Mouse (Mus musculus) lung, embryonic 14.5 days (tissue): ENCODE data around the gene Actr3. TPM values are rescaled to one million over a fixed set of nuclear protein-coding genes. Genes with fewer than 3 reads are reported as not detected.
"Not testable (repeated sequence)": the region's sequence is repeated elsewhere in the genome, so short reads cannot be mapped to it uniquely, and the experiment has no call there.

Experiments
- ATAC-seq: fragments of 200-750 bp; cut with Nextera tagmentation; 2 replicates; pipeline ENCODE4 v1.8.0; 2017; ENCODE audit warnings: mild to moderate bottlenecking, moderate TSS enrichment, moderate library complexity; ENCODE audit not compliant: insufficient read depth
- DNase-seq: peaks from one replicate; pipeline ENCODE4 v3.0.0-alpha.2; 2015
- H3K27ac ChIP-seq: fragments of 300-500 bp; sonication (generic); 2 replicates; pipeline ENCODE4 v1.5.1; 2014; ENCODE audit warnings: low read depth, mild to moderate bottlenecking, moderate library complexity
- H3K27me3 ChIP-seq: fragments of 300-500 bp; sonication (generic); 2 replicates; pipeline ENCODE4 v1.6.1; 2014; ENCODE audit warnings: low read length, control low read depth; ENCODE audit not compliant: insufficient read depth
- H3K36me3 ChIP-seq: fragments of 300-500 bp; sonication (generic); 2 replicates; pipeline ENCODE4 v1.6.1; 2014; ENCODE audit warnings: control low read depth; ENCODE audit not compliant: insufficient read depth
- H3K4me1 ChIP-seq: fragments of 300-500 bp; sonication (generic); 2 replicates; pipeline ENCODE4 v1.6.1; 2014; ENCODE audit warnings: antibody characterized with exemption, control low read depth; ENCODE audit not compliant: insufficient read depth
- H3K4me2 ChIP-seq: fragments of 300-500 bp; sonication (generic); 2 replicates; pipeline ENCODE4 v1.6.1; 2014; ENCODE audit warnings: mild to moderate bottlenecking
- H3K4me3 ChIP-seq: fragments of 300-500 bp; sonication (generic); 2 replicates; pipeline ENCODE4 v1.5.1; 2014; ENCODE audit warnings: low read depth, low read length
- H3K9ac ChIP-seq: fragments of 300-500 bp; sonication (generic); 2 replicates; pipeline ENCODE4 v1.6.1; 2014
- H3K9me3 ChIP-seq: fragments of 300-500 bp; sonication (generic); 2 replicates; pipeline ENCODE4 v1.6.1; 2016; ENCODE audit warnings: low read depth, low read length, control low read depth
- CTCF ChIP-seq: IDR thresholded peaks from 2 replicates; pipeline ENCODE4 v1.5.1; 2016; ENCODE audit warnings: antibody characterized with exemption, low read depth
- WGBS: fragments of 180-500 bp; shearing (Covaris S2); extraction: QIAGEN DNeasy Blood & Tissue Kit; methylation state at CpG from one replicate; pipeline ENCODE4 v1.1.7; 2014; 5-methylcytosine and 5-hydroxymethylcytosine counted together
- polyA plus RNA-seq: library from polyadenylated mRNA; unstranded; fragments of >200 nt; fragmentation: Nextera tagmentation; extraction: Ambion mirVana; gene quantifications from 2 replicates; pipeline ENCODE4 v1.2.1, GENCODE M21; 2014

Actr3 gene
- polyA plus RNA-seq, 1 experiment from 2014 or later, result 342 TPM

DNA sequence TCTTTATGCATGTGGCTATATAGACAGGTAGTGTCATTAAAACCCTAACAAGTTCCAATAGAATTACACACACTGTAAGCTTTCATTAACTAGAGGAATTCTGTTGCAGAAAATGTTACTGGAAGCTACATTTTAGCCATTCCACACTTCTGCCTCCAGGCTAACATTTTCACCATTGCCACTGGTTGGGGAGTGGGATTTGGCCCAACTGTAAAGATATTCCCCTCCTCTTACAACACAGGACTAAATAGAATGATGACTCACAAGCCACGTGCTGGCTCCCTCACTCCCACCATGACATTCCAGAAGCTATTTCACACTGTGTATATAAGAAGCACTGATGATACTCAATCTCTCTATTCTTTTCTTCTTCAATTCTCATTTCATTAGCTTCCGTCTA lies 7.2 kb downstream of the Actr3 start:
- Histone ChIP-seq H3K9ac (no peak overlapping the region), H3K4me1 (peaks cover 16% of the 10 kb centered on the region), H3K4me3 (no peak overlapping the region), H3K27me3 (no peaks in the 10 kb centered on the region), H3K9me3 (no peaks in the 10 kb centered on the region), H3K4me2 (no peak overlapping the region), H3K36me3 (no peaks in the 10 kb centered on the region), H3K27ac (no peak overlapping the region)
- no peak for TF ChIP-seq CTCF
- no peak for ATAC-seq
- WGBS, result 54% methylated on average over 2 of the region's 2 CpGs
- no peak for DNase-seq

DNA sequence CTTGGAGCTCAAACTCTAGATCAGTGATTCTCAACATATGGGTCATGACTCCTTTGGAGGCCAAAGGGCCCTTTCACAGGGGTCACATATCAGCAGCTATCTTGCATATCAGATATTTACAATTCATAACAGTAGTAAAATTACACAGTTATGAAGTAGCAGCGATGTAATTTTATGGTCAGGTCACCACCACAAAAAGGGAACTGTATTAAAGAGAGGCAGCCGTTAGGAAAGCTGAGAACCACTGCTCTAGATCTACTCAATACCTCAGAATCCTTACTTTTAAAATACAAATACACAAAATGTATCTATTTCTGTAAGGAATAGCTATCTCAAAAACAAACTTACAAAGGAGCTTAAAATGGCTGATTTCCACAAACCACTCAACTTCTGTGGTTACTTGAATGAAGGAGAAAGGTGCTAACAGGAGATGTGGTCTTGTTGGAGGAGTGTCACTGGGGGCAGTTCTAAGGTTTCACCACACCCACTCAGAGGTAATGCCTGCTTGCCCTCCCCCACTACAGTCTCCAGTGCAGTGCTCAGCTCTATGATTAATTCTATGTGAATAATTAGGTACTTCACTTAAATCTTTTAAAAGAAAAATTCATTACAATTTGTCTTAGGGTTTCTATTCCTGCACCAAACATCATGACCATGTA lies 9.0 kb downstream of the Actr3 start:
- 87% methylated on average over 2 of the region's 2 CpGs for WGBS
- H3K4me3 ChIP-seq, result no peak overlapping the region
- H3K4me1 ChIP-seq, result peaks cover 6% of the 10 kb centered on the region; the same call in 1 of the 2 replicates
- TF ChIP-seq CTCF, result no peak
- H3K9me3 ChIP-seq, result no peaks in the 10 kb centered on the region
- ATAC-seq (no peak), DNase-seq (no peak)
- H3K27me3 ChIP-seq, result no peaks in the 10 kb centered on the region
- H3K9ac ChIP-seq, result no peak overlapping the region
- no peak overlapping the region for H3K4me2 ChIP-seq
- H3K27ac ChIP-seq, result no peak overlapping the region
- H3K36me3 ChIP-seq, result no peaks in the 10 kb centered on the region

DNA sequence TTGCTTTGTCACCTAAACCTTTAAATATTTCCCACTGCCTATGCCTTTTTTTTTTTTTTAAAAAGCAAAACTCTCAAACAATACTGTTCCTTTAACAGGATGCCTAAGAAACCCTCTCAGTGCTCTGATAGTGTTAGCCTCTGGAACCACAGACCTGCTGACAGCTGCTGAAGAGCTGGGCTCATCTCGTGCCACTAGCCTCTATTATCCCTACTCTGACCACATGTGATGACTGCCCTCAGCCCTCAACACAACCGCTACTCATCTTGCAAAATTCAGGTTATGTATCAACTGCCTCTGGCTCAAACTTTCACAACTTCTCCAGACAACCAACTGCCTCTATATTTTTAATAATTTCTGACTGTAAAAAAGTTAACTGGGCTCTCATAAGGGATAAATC lies 15.6 kb downstream of the Actr3 start:
- Histone ChIP-seq H3K4me1 (no peaks in the 10 kb centered on the region), H3K27me3 (no peaks in the 10 kb centered on the region), H3K4me2 (no peak overlapping the region), H3K36me3 (peaks cover 23% of the 10 kb centered on the region), H3K9me3 (no peaks in the 10 kb centered on the region), H3K4me3 (no peak overlapping the region), H3K9ac (no peak overlapping the region), H3K27ac (no peak overlapping the region)
- ATAC-seq (no peak), DNase-seq (no peak)
- 57% methylated on average over 2 of the region's 2 CpGs for WGBS
- no peak for TF ChIP-seq CTCF

DNA sequence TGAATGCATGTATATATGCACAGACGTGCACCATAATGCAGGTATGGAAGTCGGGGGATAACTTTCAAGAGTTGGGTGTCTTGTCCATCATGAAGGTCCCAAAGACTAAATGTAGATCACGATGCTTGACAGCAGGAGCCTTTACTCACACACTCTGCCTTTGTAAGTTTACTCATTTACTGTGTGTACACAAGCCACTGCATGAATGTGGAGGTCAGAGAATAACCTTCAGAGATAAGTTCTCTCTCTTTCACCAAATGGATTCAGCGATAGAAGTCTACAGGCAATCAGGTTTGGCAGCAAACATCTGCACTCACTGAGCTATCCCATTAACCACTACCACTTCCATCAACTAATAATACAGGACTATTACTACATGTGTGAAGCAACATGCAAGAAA lies 16.8 kb downstream of the Actr3 start:
- Histone ChIP-seq H3K9me3 (no peaks in the 10 kb centered on the region), H3K27me3 (no peaks in the 10 kb centered on the region), H3K4me2 (no peak overlapping the region), H3K36me3 (peaks cover 31% of the 10 kb centered on the region), H3K4me3 (no peak overlapping the region), H3K4me1 (no peaks in the 10 kb centered on the region), H3K27ac (no peak overlapping the region), H3K9ac (no peak overlapping the region)
- no peak for DNase-seq
- no peak for TF ChIP-seq CTCF
- ATAC-seq, result no peak
- WGBS, result 71% methylated on average over 4 of the region's 4 CpGs

DNA sequence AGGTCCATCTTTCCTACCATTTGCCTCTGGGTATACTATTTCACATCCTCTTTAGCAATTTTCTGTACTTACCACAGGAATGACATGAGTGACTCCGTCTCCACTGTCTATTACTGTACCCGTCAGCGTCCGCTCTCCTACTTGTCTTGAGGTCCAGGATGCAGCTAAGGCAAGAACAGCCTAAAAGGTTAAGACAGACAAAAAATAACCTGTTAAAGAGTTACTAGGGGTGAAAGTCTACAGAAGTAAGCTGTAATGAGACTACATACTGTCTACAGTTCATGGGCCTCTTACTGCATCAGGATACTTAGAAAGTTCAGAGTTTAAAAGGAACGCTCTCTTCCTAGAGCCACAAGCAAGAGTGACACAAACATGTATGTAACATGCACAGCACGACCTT lies 28.3 kb downstream of the Actr3 start:
- Histone ChIP-seq H3K4me2 (no peak overlapping the region), H3K27me3 (no peaks in the 10 kb centered on the region), H3K9me3 (no peaks in the 10 kb centered on the region), H3K4me3 (no peak overlapping the region), H3K4me1 (no peaks in the 10 kb centered on the region), H3K27ac (no peak overlapping the region), H3K36me3 (peaks cover 67% of the 10 kb centered on the region), H3K9ac (no peak overlapping the region)
- DNase-seq (no peak), ATAC-seq (no peak)
- no peak for TF ChIP-seq CTCF
- WGBS, result 93% methylated on average over 6 of the region's 6 CpGs

DNA sequence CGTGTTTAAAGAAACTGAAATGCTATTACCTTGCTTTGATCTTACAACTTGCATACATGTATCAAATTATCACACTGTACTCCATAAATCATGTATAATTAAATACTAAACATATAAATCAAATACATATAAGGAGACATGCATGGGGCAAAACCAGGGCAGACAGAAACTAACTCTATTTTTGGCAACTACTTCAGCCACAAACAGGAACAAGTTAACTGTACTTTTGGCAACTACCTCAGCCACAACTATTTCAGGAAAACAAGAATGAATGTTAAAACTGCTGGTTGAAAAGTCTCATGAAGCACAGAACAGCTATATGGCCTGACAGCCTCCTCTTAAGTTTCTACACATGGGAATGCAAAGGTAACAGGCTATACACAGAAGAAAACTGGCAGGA lies 40.1 kb downstream of the Actr3 start:
- DNase-seq (no peak), ATAC-seq (no peak)
- Histone ChIP-seq H3K9me3 (no peaks in the 10 kb centered on the region), H3K27ac (no peak overlapping the region), H3K36me3 (peaks cover 66% of the 10 kb centered on the region), H3K27me3 (no peaks in the 10 kb centered on the region), H3K4me3 (no peak overlapping the region), H3K9ac (no peak overlapping the region), H3K4me1 (no peaks in the 10 kb centered on the region), H3K4me2 (no peak overlapping the region)
- TF ChIP-seq CTCF, result no peak
- WGBS, result 84% methylated on average over 1 of the region's 1 CpGs

DNA sequence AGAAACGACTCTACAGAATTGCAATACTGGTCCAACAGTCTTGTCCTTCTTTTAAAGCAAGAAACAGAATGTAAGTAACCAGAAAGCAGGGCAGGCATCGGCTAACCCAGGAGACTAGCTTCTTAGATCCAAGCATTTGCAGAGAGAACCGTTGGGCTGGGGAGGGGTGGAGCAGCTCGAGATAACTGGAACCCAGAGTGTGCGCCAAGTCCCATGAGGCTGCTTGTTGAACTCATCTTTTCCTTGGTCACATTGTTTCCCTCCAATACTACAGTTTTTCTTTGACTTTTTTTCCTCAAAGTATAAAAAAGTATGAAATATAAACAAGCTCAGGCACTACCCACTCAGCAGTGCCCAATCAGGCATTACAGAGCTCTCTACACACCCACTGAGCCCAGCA lies 42.2 kb downstream of the Actr3 start:
- not testable (repeated sequence) for DNase-seq, ATAC-seq, H3K27me3 ChIP-seq, H3K4me1 ChIP-seq, H3K9me3 ChIP-seq, H3K4me3 ChIP-seq, H3K4me2 ChIP-seq, H3K27ac ChIP-seq, H3K9ac ChIP-seq
- WGBS, result 81% methylated on average over 5 of the region's 5 CpGs
- peaks cover 47% of the 10 kb centered on the region for H3K36me3 ChIP-seq

DNA sequence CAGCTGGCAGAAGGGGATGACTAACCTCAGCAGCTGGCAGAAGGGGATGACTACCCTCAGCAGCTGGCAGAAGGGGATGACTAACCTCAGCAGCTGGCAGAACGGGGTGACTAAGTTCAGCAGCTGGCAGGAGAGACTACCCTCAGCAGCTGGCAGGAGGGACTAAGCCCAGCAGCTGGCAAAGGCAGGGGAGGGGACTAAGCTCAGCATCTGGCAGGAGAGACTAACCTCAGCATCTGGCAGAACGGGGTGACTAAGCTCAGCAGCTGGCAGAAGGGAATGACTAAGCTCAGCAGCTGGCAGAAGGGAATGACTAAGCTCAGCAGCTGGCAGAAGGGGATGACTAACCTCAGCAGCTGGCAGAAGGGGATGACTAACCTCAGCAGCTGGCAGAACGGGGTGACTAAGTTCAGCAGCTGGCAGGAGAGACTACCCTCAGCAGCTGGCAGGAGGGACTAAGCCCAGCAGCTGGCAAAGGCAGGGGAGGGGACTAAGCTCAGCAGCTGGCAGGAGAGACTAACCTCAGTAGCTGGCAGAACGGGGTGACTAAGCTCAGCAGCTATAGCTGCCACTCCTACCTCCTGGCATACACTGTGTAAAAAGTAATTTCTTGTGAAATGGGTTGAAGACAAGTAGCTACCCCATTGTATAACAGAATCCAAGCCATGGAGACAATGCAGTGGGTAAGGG lies 45.3 kb downstream of the Actr3 start:
- H3K36me3 ChIP-seq, result peaks cover 19% of the 10 kb centered on the region
- not testable (repeated sequence) for H3K9me3 ChIP-seq, DNase-seq, H3K4me1 ChIP-seq, H3K4me2 ChIP-seq, H3K27me3 ChIP-seq, ATAC-seq, H3K4me3 ChIP-seq, H3K9ac ChIP-seq, H3K27ac ChIP-seq
- WGBS, result 75% methylated on average over 4 of the region's 4 CpGs

DNA sequence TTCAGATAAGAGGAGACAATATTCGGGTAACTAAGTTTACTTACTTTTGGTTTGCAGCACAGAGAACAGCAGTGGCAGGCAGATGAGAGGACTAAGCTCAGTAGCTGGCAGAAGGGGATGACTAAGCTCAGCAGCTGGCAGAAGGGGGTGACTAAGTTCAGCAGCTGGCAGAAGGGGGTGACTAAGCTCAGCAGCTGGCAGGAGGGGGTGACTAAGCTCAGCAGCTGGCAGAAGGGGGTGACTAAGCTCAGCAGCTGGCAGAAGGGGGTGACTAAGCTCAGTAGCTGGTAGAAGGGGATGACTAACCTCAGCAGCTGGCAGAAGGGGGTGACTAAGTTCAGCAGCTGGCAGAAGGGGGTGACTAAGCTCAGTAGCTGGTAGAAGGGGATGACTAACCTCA lies 45.9 kb downstream of the Actr3 start:
- WGBS, result 60% methylated on average over 1 of the region's 1 CpGs
- not testable (repeated sequence) for H3K4me3 ChIP-seq, H3K9me3 ChIP-seq, H3K9ac ChIP-seq, H3K27ac ChIP-seq, DNase-seq, H3K4me2 ChIP-seq, H3K4me1 ChIP-seq, ATAC-seq, H3K27me3 ChIP-seq
- peaks cover 15% of the 10 kb centered on the region for H3K36me3 ChIP-seq
